Mouse (Mus musculus) CH12.LX (cell line): Measurements from ENCODE around the gene Zbtb38. TPM values are rescaled to one million over a fixed set of nuclear protein-coding genes. Genes with fewer than 3 reads are reported as not detected.

Source experiments
- DNase-seq: peaks from one replicate; pipeline ENCODE4 v3.0.0-alpha.2; 2013; ENCODE audit errors: extremely low read depth
- H3K27ac ChIP-seq: 2 replicates; pipeline ENCODE4 v1.5.1; 2012; ENCODE audit warnings: low read depth, mild to moderate bottlenecking, control low read depth, moderate library complexity; ENCODE audit not compliant: insufficient read depth
- H3K27me3 ChIP-seq: replicated peaks from 2 replicates; pipeline ENCODE3; 2012; ENCODE audit warnings: inconsistent platforms
- H3K36me3 ChIP-seq, 2 experiments: replicated peaks in 1 of 2; 2 replicates each; pipeline versions ENCODE3 to v1.6.1; 2012; ENCODE audit warnings: inconsistent platforms in 1 of 2, low read length in 1 of 2, mild to moderate bottlenecking in 1 of 2, mixed read lengths in 1 of 2, moderate library complexity in 1 of 2; ENCODE audit not compliant: control insufficient read depth in 1 of 2, insufficient read depth in 1 of 2
- H3K4me1 ChIP-seq, 2 experiments: 2 replicates each; pipeline ENCODE4 v1.6.1; 2012; ENCODE audit warnings: inconsistent platforms in 1 of 2, moderate library complexity in 1 of 2; ENCODE audit not compliant: insufficient read depth in 2 of 2, control insufficient read depth in 1 of 2
- H3K4me2 ChIP-seq: 2 replicates; pipeline ENCODE4 v1.6.1; 2012; ENCODE audit warnings: low read depth, mild to moderate bottlenecking, control low read depth; ENCODE audit not compliant: poor library complexity, insufficient read depth, severe bottlenecking
- H3K4me3 ChIP-seq, 3 experiments: fragments of 150-350 bp in 1 of 3; sonication (generic) in 1 of 3; replicated peaks in 1 of 3; 2 replicates each; pipeline versions ENCODE3 to v1.5.1; 2011 to 2012; ENCODE audit warnings: low read depth in 2 of 3, low read length in 2 of 3, mild to moderate bottlenecking in 2 of 3, moderate library complexity in 2 of 3, control low read depth in 1 of 3, improper control_type of control experiment in 1 of 3, inconsistent platforms in 1 of 3, mixed read lengths in 1 of 3; ENCODE audit not compliant: poor library complexity in 1 of 3
- H3K79me2 ChIP-seq: replicated peaks from 2 replicates; pipeline ENCODE4 v1.6.1; 2012; ENCODE audit warnings: mild to moderate bottlenecking, moderate library complexity; ENCODE audit not compliant: control insufficient read depth, poor library complexity, insufficient read depth, severe bottlenecking; ENCODE audit errors: extremely low read depth
- H3K9ac ChIP-seq: 2 replicates; pipeline ENCODE4 v1.6.1; 2012; ENCODE audit warnings: low read depth, mild to moderate bottlenecking, control low read depth, moderate library complexity; ENCODE audit not compliant: insufficient read depth
- H3K9me3 ChIP-seq: replicated peaks from 2 replicates; pipeline ENCODE3; 2012; ENCODE audit warnings: low read length, inconsistent platforms, mixed read lengths
- BHLHE40 ChIP-seq: IDR thresholded peaks from 2 replicates; pipeline ENCODE4 v1.6.1; 2011; ENCODE audit warnings: mild to moderate bottlenecking, low read depth, low read length, improper control_type of control experiment
- CHD2 ChIP-seq: IDR thresholded peaks from 2 replicates; pipeline ENCODE4 v1.6.1; 2011; ENCODE audit warnings: low read length, improper control_type of control experiment
- ELF1 ChIP-seq: IDR thresholded peaks from 2 replicates; pipeline ENCODE4 v1.6.1; 2014; ENCODE audit warnings: low read depth, mild to moderate bottlenecking, inconsistent platforms, low read length, improper control_type of control experiment
- IRF4 ChIP-seq: IDR thresholded peaks from 2 replicates; pipeline ENCODE4 v1.6.1; 2014; ENCODE audit warnings: low read depth, mild to moderate bottlenecking, inconsistent platforms, low read length, improper control_type of control experiment
- MEF2A ChIP-seq: IDR thresholded peaks from 2 replicates; pipeline ENCODE4 v1.6.1; 2014; ENCODE audit warnings: low read depth, mild to moderate bottlenecking, inconsistent platforms, low read length, improper control_type of control experiment, borderline replicate concordance
- MXI1 ChIP-seq: IDR thresholded peaks from 2 replicates; pipeline ENCODE4 v1.6.1; 2011; ENCODE audit warnings: mild to moderate bottlenecking, low read depth, low read length, improper control_type of control experiment
- MYC ChIP-seq: IDR thresholded peaks from 2 replicates; pipeline ENCODE4 v1.6.1; 2011; ENCODE audit warnings: low read depth, mild to moderate bottlenecking, improper control_type of control experiment, low read length
- NRF1 ChIP-seq: IDR thresholded peaks from 2 replicates; pipeline ENCODE4 v1.6.1; 2014; ENCODE audit warnings: low read depth, mild to moderate bottlenecking, inconsistent platforms, low read length, improper control_type of control experiment, moderate library complexity
- POLR2A ChIP-seq: IDR thresholded peaks from 2 replicates; pipeline ENCODE4 v1.6.1; 2011; ENCODE audit warnings: low read depth, mild to moderate bottlenecking, improper control_type of control experiment, low read length
- RCOR1 ChIP-seq: conservative IDR thresholded peaks from 2 replicates; pipeline ENCODE4 v1.6.1; 2012; ENCODE audit warnings: low read depth, mild to moderate bottlenecking, inconsistent platforms, low read length, improper control_type of control experiment
- SIN3A ChIP-seq: IDR thresholded peaks from 2 replicates; pipeline ENCODE4 v1.6.1; 2012; ENCODE audit warnings: low read length, improper control_type of control experiment, inconsistent platforms
- TBP ChIP-seq: conservative IDR thresholded peaks from 2 replicates; pipeline ENCODE4 v1.6.1; 2011; ENCODE audit warnings: low read depth, low read length, improper control_type of control experiment
- USF1 ChIP-seq: IDR thresholded peaks from 2 replicates; pipeline ENCODE4 v1.6.1; 2014; ENCODE audit warnings: low read depth, mild to moderate bottlenecking, inconsistent platforms, low read length, improper control_type of control experiment
- ZNF384 ChIP-seq: IDR thresholded peaks from 2 replicates; pipeline ENCODE4 v1.6.1; 2012; ENCODE audit warnings: low read depth, low read length, improper control_type of control experiment, inconsistent platforms
- dilution Hi-C: fragments of 300-500 bp; cut with MboI; formaldehyde crosslinking; loops from 2 replicates; pipeline ENCODE4 v1.14.3; 2020; ENCODE audit warnings: low sequenced_read_pairs; ENCODE audit not compliant: extremely low pct_unique_long_range_greater_than_20kb, extremely low pct_ligation_motif_present
- in situ Hi-C: fragments of 300-500 bp; cut with MboI; formaldehyde crosslinking; loops from 3 replicates; pipeline ENCODE4 v1.14.3; 2019; ENCODE audit warnings: low sequenced_read_pairs, low pct_ligation_motif_present, low pct_unique_long_range_greater_than_20kb, mixed read lengths
- polyA plus RNA-seq: library from polyadenylated mRNA; unstranded; fragments of >175 nt; gene quantifications from 2 replicates; pipeline ENCODE4 v1.2.1, GENCODE M21; 2012; ENCODE audit warnings: low read depth; ENCODE audit not compliant: insufficient read length
- total RNA-seq, 2 experiments: library from RNA; depleted of rRNA; stranded (reverse); fragments of 300-350 nt in 1 of 2; fragments of >200 nt in 1 of 2; gene quantifications; 2 replicates each; pipeline ENCODE4 v1.2.3; 2012 to 2014

Zbtb38 gene
- total and polyA plus RNA-seq, 3 experiments: 51.7 to 102 (median 68.8) TPM

GRCm38 (mm10) chr9:96716136-96716535 is 36.5 kb downstream of the Zbtb38 start:
- Histone ChIP-seq H3K4me1 (peaks cover 17 to 51% of the 10 kb centered on the region in 2 experiments), H3K9ac (peak overlapping the region; percentile 94), H3K27ac (peak overlapping the region; percentile 87), H3K36me3 (peaks cover 26 to 50% of the 10 kb centered on the region in 2 experiments)
- dilution Hi-C loops: no loop called here
- in situ Hi-C loops: loop anchor here (5.0 kb wide), 2 partner anchors 41 to 81 kb away; no protein-coding TSS in a partner anchor
- peak; percentile 44 for TF ChIP-seq BHLHE40
- peak; percentile 45; the same call in 1 of the 2 replicates for TF ChIP-seq POLR2A
- TF ChIP-seq SIN3A: no peak; the same call in 1 of the 2 replicates
- TF ChIP-seq ELF1: peak; percentile 24; the same call in 1 of the 2 replicates
- no peak for TF ChIP-seq TBP
- peak; percentile 21; the same call in 1 of the 2 replicates for TF ChIP-seq ZNF384
- TF ChIP-seq, all 38 proteins: peak for 4
- no peaks in the 10 kb centered on the region for H3K27me3 ChIP-seq
- H3K9me3 ChIP-seq: no peaks in the 10 kb centered on the region
- H3K4me2 ChIP-seq: peak overlapping the region; percentile 86
- peak overlapping the region; percentile 48 to 80 (median 73) for H3K4me3 ChIP-seq
- DNase-seq: peak; percentile 58
- H3K79me2 ChIP-seq: peaks cover 94% of the 10 kb centered on the region

DNA sequence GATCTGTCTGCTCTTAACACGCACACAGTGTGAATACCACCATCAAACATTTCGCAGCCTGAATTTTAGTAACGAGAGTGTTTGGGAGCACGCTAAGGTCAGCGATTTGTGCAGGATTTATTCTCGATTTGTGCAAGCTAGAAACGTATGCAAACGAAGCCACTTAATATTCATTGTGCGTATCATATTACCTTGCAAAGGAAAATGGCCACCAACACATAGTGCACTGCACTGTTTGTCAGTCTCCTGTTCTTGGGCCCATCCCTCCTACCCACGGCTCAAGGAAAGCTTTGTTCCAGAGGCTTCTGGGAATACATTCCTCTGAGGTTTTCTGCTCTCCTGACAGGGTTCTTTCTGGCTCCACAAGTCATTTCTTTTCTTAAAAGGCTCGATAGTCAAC is 37.5 kb downstream of the Zbtb38 start:
- Histone ChIP-seq H3K27me3 (no peaks in the 10 kb centered on the region), H3K27ac (peak overlapping the region; percentile 87), H3K9ac (peak overlapping the region; percentile 94), H3K36me3 (peaks cover 35 to 59% of the 10 kb centered on the region in 2 experiments), H3K79me2 (peaks cover 95% of the 10 kb centered on the region), H3K9me3 (no peaks in the 10 kb centered on the region), H3K4me3 (peak overlapping the region; percentile 48 to 80 (median 73)), H3K4me1 (peaks cover 19 to 50% of the 10 kb centered on the region in 2 experiments), H3K4me2 (peak overlapping the region; percentile 86)
- dilution Hi-C loops: no loop called here
- in situ Hi-C loops: loop anchor here (5.0 kb wide), 2 partner anchors 42 to 82 kb away; no protein-coding TSS in a partner anchor
- DNase-seq: peak; percentile 54
- TF ChIP-seq MXI1 (no peak), MEF2A (no peak), SIN3A (no peak), POLR2A (0 out of 2 replicates have a peak, but pooled peaks have one; percentile 19), NRF1 (no peak), TBP (peak; percentile 77; the same call in 1 of the 2 replicates), CHD2 (no peak), MYC (0 out of 2 replicates have a peak, but pooled peaks have one; percentile 32), RCOR1 (no peak), USF1 (no peak), IRF4 (0 out of 2 replicates have a peak, but pooled peaks have one; percentile 6)
